Mouse (Mus musculus): ENCODE results near the gene Fxyd4.

Gene Fxyd4

DNA sequence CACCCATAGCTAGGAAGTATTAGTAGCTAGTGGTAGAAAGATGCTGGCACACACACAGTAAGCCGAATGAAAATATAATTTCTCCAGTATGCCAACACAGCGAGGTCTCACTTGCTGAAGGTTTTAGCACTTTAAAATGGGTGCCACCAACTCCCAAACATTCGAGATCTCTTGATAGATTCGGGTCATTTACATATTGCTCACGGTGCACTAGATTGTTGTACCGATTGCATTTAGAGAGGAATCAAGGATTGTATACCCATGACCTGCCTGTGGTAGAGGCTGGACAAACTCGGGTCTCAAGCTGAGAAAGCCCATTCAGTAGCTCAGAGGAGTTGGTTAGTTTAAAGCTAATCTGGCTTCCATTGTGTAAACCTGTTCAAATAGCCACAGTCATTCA is 9.5 kb downstream of the Fxyd4 start:
- POLR2A ChIA-PET: interaction anchor here (0.6 to 19.7 kb wide), 33 partner anchors 8 to 171 kb away, joined by 3 to 676 read pairs (median 5); partner anchors contain the start of genes Fxyd4 (in 2 of the 4) and Hnrnpf (in 1 of the 4)
- CTCF ChIA-PET: interaction anchor here in 1 of 4 experiments (0.6 kb wide), 1 partner anchor 18 kb away, joined by 3 read pairs; no protein-coding TSS in a partner anchor

DNA sequence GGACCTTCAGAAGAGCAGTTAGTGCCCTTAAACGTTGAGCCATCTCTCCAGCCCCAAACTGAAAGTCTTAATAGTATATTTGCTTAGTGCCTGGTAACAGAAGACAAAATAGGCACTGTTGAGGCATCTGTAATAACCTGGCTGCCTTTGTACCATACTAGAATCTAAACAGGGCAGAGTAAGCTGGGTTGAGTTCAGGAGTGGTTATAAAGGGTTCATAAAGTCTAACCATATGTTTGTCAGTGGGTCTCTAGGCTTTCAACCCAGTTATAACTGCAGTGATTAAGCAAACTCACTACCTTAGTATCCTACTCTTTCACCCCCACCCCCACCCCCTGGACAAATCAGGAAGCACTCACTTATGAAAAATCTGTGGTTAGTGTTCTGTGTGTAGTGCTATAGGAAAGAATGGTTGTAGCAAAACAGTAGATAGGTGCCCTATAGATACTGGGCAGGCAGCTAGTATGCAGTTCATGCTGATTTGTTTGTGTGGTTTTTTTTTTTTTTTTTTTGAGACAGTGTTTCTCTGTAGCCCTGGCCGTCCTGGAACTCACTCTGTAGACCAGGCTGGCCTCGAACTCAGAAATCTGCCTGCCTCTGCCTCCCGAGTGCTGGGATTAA is 10.5 kb downstream of the Fxyd4 start:
- ChIA-PET CTCF (interaction anchor here in 2 of 4 experiments (0.6 to 0.8 kb wide), 3 partner anchors 13 to 52 kb away, joined by 3 to 8 read pairs (median 3); no protein-coding TSS in a partner anchor), POLR2A (interaction anchor here (0.6 to 19.7 kb wide), 33 partner anchors 9 to 270 kb away, joined by 3 to 676 read pairs (median 5); partner anchors contain the start of genes Fxyd4 (in 2 of the 4), Csgalnact2 (in 1 of the 4), Hnrnpf (in 1 of the 4) and Ret (in 1 of the 4))

DNA sequence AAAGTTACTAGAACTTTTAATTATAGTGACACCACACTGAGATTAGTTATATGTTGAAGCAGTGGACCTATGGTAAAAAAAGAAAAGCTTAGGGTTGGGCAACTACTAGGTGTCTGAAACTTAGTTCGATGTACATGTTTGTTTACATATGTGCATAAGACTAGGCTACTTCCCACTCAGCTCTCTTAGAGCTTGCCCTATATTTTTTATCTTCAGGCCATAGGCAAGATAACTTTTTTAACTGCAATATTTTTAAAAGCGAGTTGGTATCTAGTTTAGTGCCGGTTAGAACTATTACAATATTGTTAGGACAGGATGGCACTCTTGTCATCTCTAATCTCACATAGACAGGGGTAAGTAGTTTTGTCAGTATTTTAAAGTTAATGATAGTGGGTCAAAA is 15.5 kb downstream of the Fxyd4 start:
- ChIA-PET POLR2A (interaction anchor here (0.7 to 25.6 kb wide), 22 partner anchors 8 to 498 kb away, joined by 3 to 676 read pairs (median 6); partner anchors contain the start of genes Fxyd4 (in 2 of the 4), Hnrnpf (in 2 of the 4) and Bms1 (in 1 of the 4)), CTCF (interaction anchor here in 3 of 4 experiments (0.6 to 1.9 kb wide), 8 partner anchors 10 to 628 kb away, joined by 3 to 8 read pairs (median 4); partner anchors contain the start of gene Hnrnpf (in 1 of the 3))

DNA sequence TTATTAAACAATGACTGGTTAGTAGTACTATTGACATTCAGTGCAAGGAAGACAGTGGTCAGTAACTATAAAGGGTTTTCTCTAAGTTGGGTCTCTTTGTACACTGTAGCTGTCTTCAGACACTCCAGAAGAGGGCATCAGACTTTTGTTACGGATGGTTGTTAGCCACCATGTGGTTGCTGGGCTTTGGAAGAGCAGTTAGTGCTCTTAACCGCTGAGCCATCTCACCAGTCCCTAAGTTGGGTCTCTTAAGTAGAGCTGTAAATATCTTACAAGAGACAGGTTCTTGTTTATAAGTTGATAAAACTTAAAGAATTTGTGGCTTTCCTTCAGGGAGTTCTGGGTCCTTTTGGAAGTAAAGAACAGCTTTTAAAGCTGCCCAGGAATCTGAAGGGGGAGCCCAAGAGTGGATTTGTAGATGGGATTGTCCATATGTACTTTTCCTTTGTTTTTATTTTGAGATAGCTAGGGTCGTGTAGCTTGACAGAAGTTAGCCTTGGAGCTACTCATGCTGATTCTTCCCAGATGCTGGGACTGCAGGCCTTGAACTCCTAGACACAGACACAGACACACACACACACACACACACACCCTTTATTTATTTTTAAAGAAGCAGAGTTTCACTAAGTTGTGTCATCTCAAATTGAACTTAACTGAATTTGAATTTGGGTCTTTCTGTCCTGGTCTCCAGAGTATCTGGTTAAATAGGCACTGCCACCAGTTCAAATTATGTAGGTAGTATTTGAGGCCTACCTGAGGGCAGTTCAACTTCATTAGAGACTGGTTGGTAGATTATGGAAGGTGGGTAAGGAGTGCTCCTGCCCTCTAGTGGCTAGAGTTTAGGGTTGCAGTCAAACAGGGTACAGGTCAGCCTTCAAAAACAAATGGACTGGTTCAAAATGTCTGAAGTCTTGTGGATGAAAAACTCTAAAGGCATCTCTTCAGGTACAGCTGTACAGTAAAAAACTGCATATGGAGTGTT is 16.5 kb downstream of the Fxyd4 start:
- POLR2A ChIA-PET: interaction anchor here (0.6 to 25.6 kb wide), 37 partner anchors 9 to 1186 kb away, joined by 3 to 676 read pairs (median 6); partner anchors contain the start of genes Fxyd4 (in 3 of the 4), Hnrnpf (in 2 of the 4), Bms1 (in 1 of the 4) and Zfp637 (in 1 of the 4)
- CTCF ChIA-PET: interaction anchor here in 3 of 4 experiments (0.5 to 1.9 kb wide), 18 partner anchors 8 to 548 kb away, joined by 3 to 10 read pairs (median 4); partner anchors contain the start of genes Hnrnpf (in 1 of the 3) and Zfp637 (in 1 of the 3)

DNA sequence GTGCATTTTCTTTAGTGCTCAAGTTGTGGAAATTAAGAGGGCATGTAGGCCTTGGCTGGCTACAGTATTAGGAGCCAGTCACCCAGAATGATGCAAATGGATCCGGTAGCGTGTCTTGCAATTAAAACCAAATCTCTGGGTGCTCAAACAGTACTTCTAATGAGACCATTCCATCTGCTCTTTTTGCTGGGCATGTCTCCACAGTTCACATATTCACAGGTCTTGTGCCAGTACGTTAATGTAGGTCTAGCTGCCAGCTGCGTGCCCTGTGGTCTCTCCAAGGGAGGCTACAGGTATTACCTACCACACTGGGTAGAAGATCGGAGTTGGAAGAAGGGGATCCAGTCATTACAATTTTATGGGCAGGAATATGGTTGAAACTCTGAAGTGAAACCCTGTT is 19.4 kb downstream of the Fxyd4 start:
- CTCF ChIA-PET: interaction anchor here in 1 of 4 experiments (1.1 kb wide), 1 partner anchor 15 kb away, joined by 3 read pairs; no protein-coding TSS in a partner anchor

DNA sequence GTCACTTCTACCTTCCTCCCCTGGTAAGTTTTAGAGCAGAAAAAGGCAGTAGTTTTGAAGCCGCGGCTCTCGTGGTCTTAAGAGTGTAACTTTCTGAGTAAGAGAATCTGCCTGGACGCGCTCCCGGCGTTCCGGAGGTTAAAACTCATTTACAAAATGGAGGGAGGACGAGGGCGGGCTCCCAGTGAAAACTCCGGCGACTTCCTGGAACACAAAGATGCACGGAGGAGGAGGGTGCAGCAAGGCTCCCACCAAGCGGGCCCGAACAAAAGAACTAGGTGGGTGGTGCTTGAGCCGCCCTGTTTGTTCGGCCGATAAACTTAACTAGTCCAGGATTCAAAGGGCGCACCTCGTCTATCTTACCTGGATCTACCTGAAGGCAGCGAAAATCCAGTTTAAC is 19.9 kb downstream of the Fxyd4 start:
- ChIA-PET CTCF (no interaction called here), POLR2A (interaction anchor here (0.6 to 25.6 kb wide), 20 partner anchors 9 to 1675 kb away, joined by 3 to 676 read pairs (median 40); partner anchors contain the start of genes Hnrnpf (in 2 of the 4) and Fxyd4 (in 1 of the 4))

More for the DNA sequence above, 19.4 kb downstream of the Fxyd4 start:
- POLR2A ChIA-PET: interaction anchor here (1.2 to 25.6 kb wide), 18 partner anchors 9 to 74 kb away, joined by 3 to 676 read pairs (median 50); partner anchors contain the start of genes Hnrnpf (in 2 of the 4) and Fxyd4 (in 1 of the 4)

DNA sequence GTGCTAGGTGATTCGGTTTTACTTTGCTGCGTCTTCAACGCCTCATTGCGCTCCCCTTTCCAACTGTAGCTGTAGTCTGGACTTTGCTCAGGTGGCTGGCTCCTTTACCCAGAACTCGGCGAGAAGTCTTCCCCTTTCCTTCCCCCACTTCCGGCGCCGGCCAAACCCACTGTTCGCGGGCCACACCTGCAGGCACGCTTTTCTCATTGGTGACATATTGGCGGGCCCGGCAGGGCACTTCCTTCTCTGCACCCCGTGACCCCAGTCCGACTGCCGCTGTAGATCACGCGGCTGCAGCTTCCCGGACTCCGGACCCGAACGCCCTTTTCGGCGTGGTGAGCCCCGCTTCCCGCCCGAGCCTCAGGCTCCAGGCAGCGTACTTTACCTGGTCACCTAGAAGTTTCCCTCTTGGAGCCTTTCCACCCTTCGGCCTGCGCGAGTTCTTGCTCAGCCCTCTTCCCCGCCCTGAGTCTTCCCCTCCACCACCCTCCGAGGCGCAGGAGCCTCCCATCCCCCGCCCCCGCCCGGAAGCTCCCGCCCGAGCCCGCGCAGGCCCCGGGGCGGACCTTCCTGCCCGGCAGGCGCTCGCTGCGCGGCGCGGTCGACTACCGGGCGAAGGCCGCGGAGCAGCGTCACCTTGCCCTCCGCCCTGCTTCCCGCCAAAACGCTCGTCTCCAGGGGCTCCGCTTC is 20.6 kb downstream of the Fxyd4 start:
- ChIA-PET CTCF (interaction anchor here in 1 of 4 experiments (1.2 kb wide), 1 partner anchor 54 kb away, joined by 3 read pairs; no protein-coding TSS in a partner anchor), POLR2A (interaction anchor here (0.6 to 25.6 kb wide), 33 partner anchors 10 to 1674 kb away, joined by 3 to 676 read pairs (median 8); partner anchors contain the start of genes Hnrnpf (in 3 of the 4), Fxyd4 (in 2 of the 4) and Bms1 (in 1 of the 4))

DNA sequence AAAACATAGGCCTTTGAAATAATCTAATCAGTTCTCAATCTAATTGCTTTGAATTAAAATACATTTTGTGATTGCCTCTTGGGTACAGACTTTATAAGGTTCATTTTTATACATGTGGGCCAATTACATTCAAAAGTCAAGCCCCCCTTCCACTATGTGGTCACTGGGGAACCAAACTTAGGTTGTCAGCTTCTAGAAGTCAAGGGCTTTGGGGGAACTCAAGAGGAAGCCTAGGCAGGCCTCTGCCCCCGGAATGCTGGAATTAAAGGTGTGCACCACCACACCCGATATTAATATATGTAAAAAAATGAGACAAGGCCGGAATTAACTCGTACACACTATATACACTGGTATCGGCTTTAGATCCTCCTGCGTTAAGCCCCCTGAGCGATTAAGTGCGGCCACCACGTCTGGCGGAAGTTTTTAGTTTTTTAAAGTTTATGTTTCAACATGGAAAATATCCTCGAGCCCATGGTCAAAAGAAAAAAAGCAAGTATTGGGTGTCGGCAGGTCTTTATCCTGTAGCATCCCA is 21.2 kb downstream of the Fxyd4 start:
- CTCF ChIA-PET: interaction anchor here in 2 of 4 experiments (0.6 to 1.2 kb wide), 2 partner anchors 53 to 71 kb away, joined by 3 read pairs; no protein-coding TSS in a partner anchor
- POLR2A ChIA-PET: interaction anchor here (0.6 to 25.6 kb wide), 35 partner anchors 9 to 1296 kb away, joined by 3 to 676 read pairs (median 8); partner anchors contain the start of genes Hnrnpf (in 3 of the 4), Fxyd4 (in 2 of the 4) and Bms1 (in 1 of the 4)

DNA sequence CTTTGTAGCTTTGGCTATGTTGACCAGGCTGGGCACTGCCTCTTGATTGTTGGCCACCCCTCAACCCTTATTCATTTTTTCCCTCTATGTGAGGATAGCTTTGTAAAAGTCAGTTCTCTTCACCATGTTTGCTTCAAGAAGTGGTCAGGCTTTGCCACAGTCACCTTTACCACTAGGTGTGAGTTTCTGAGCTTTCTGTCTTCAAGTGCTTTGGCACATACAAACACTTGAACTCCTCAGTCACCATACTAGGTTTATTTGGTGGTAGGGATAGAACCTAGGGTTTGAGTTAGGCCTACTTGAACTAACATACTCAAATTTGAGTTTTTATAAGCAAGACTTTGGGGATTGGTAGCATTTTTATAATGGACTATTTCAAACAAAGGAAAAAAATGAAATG is 23.0 kb downstream of the Fxyd4 start:
- ChIA-PET POLR2A (interaction anchor here (0.5 to 25.6 kb wide), 25 partner anchors 3 to 51 kb away, joined by 3 to 676 read pairs (median 8); partner anchors contain the start of genes Fxyd4 (in 2 of the 4) and Hnrnpf (in 2 of the 4)), CTCF (interaction anchor here in 1 of 4 experiments (0.6 kb wide), 1 partner anchor 1305 kb away, joined by 3 read pairs; no protein-coding TSS in a partner anchor)

DNA sequence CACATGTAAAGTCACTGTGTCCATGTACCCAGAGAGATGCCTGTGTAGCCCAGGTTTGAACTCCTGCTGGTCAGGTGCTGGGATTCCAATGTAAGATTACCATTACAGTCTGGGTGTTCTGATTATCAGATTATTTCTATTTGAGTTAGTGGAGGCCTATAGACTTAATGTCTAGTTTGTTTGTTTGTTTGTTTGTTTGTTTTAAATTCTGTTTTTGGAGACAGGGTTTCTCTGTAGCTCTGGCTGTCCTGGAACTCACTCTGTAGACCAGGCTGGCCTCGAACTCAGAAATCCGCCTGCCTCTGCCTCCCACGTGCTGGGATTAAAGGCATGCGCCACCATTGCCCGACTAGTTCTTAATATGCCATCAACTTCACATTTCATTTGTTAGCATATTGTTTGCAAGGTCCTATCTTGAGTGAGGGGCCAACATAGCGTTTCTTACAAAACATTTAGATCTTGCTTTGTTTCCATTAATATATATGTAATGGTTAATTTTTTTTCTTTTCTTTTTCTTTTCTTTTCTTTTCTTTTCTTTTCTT is 27.3 kb downstream of the Fxyd4 start:
- ChIA-PET CTCF (no interaction called here), POLR2A (interaction anchor here in 3 of 4 experiments (1.0 to 25.6 kb wide), 11 partner anchors 7 to 39 kb away, joined by 5 to 676 read pairs (median 146); partner anchors contain the start of genes Fxyd4 (in 1 of the 3) and Hnrnpf (in 1 of the 3))

DNA sequence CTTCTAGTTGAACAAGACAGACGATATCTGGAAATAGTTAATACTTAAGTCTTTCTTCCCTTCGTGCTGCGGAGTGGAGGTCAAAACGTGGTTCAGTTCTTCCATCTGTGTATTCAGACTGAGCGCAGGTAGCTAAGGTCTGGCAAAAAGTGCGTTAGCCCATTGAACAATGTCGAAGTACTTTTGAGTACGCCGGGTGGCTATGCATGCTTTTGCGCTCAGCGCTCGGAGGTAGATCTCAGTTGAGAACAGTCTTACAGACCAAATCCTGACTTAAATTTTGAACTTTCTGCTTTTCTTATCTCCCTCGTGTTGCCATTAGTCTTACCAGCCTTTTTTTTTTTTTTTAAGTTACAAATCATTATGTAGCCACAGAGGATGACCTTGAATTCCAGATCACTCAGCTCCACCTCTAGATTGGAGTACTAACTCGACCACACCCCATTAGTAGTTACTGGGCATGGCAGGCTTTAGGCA is 29.0 kb downstream of the Fxyd4 start:
- POLR2A ChIA-PET: interaction anchor here (0.6 to 25.6 kb wide), 43 partner anchors 7 to 1701 kb away, joined by 3 to 676 read pairs (median 8); partner anchors contain the start of genes Hnrnpf (in 2 of the 4), Fxyd4 (in 1 of the 4), Washc2 (in 1 of the 4) and Zfp637 (in 1 of the 4)
- CTCF ChIA-PET: interaction anchor here in 3 of 4 experiments (0.6 to 1.5 kb wide), 7 partner anchors 10 to 809 kb away, joined by 3 read pairs; no protein-coding TSS in a partner anchor

DNA sequence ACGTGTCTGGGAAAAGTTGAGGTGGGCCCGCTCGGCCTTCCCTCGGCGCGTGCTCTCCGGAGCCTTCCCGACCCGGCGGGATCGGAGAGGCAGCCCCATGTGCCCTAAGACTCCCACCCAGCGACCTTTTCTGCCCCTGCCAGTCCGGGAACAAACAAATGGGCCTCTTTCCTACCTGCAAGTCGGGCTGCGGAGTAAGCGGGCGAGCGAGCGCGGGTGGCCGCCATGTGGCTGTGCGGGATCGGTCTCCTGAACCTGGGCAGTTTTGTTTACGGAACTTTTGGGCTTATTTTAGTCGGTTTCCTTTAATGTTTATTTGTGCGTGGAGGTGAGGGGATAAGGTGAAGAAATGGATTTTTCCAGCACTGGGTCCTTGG is 29.5 kb downstream of the Fxyd4 start:
- CTCF ChIA-PET: interaction anchor here in 3 of 4 experiments (0.7 to 1.5 kb wide), 5 partner anchors 11 to 57 kb away, joined by 3 to 5 read pairs (median 3); no protein-coding TSS in a partner anchor
- POLR2A ChIA-PET: interaction anchor here (0.7 to 25.6 kb wide), 49 partner anchors 7 to 1700 kb away, joined by 3 to 676 read pairs (median 8); partner anchors contain the start of genes Hnrnpf (in 2 of the 4), Fxyd4 (in 1 of the 4), Washc2 (in 1 of the 4) and Zfp637 (in 1 of the 4)

DNA sequence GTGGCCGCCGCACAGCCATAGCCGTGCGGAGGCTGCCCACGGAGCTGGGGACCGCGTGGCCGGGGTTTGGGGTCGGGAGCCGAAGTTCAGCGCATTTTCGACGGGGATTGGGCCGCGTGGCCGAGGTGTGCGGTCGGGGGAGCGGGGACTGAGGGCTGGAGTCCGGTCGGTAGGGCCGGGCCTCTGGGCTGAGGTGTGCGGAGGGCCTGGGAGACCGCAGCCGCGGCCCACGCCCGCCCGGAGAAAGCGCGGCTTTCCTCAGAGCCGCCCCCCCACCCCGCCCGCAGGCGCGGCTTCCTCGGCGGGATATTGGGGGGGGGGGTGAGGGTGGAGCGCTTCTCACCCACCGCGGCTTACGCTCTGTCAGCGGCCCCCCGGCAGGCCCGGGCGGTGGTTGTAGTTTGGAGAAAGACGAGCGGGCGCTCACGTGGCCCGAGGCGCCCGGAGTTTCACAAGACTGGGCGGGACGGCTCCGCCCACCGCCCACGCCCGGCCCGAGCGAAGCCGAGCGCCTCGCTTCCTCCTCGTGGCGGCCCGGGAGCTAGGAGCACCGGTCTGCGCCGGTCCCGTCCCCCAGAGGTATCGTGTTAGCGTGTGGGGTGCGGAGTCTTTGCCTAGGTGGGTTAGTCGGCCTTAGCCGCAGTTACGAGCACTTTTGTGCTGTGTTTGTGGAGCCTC is 30.1 kb downstream of the Fxyd4 start:
- ChIA-PET CTCF (interaction anchor here in 2 of 4 experiments (0.7 to 1.5 kb wide), 3 partner anchors 26 to 57 kb away, joined by 3 to 5 read pairs (median 4); no protein-coding TSS in a partner anchor), POLR2A (interaction anchor here (0.7 to 25.6 kb wide), 49 partner anchors 8 to 1700 kb away, joined by 3 to 676 read pairs (median 9); partner anchors contain the start of genes Hnrnpf (in 2 of the 4), Adipor2 (in 1 of the 4), Fxyd4 (in 1 of the 4) and Washc2 (in 1 of the 4))

DNA sequence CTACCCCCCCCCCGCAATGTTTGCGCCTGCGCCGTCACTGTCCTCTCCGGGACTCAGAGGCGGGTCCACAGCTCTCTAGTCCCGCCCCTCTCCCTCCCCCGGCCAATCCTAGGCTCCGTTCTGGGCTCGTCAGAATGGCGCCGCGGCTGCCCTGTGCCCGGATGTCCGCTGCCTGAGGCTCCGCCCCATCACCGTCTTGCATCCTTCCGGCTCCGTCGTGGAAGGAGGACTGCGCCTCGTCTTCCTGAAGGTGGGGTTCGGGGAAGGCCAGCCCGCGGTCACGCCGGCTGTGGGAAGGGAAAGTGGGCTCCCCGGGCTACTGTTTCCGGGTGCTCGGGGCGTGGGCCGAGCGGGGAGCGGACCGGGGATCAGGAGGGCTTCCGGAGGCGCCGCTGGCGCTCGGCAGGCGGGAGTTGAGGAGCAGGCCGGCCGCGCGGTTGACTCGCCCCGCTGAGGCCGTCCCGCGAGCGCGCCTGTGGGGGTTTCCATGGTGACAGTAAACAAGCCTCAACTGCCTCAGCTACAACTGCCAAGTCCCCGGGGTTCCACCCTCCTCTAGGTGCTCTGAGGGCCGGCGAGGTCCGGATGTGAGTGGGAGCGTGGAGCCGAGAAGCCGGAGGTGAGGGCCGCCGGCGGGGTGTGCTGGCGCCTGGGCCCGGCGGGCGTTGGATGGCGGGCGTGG is 30.8 kb downstream of the Fxyd4 start:
- POLR2A ChIA-PET: interaction anchor here (0.5 to 25.6 kb wide), 64 partner anchors 7 to 1714 kb away, joined by 3 to 676 read pairs (median 6); partner anchors contain the start of genes Fxyd4 (in 3 of the 4), Zfp637 (in 2 of the 4), Adipor2 (in 1 of the 4) and Bms1 (in 1 of the 4)
- CTCF ChIA-PET: no interaction called here
